Mouse (Mus musculus) left cerebral cortex, adult 8-10 months (tissue): ENCODE measurements around the gene Gm3264. TPM values are rescaled to one million over a fixed set of nuclear protein-coding genes. Genes with fewer than 3 reads are reported as not detected.
"Not testable (repeated sequence)": the region's sequence is repeated elsewhere in the genome, so short reads cannot be mapped to it uniquely, and the experiment has no call there.

Experiments
- DNase-seq, 2 experiments: peaks; one replicate each; pipeline ENCODE4 v3.0.0; 2022; ENCODE audit warnings: low spot score in 2 of 2
- total RNA-seq, 4 experiments: library from RNA; stranded (reverse); gene quantifications; 2 replicates each; pipeline ENCODE4 v1.2.4; 2022

The Gm3264 gene
- 10 to 100 TPM in 1 of 4 experiments, 1 to 10 TPM in 3; 4.5 to 13.0 (median 8.3) TPM for total RNA-seq

GRCm38 (mm10) chr14:4855299-4855980, at the start of gene Gm3264:
Gene Gm3264 (plus strand): TSS chr14:4855576.
- not testable (repeated sequence) for DNase-seq

GRCm38 (mm10) chr14:4806421-4806820, 49.0 kb upstream of the Gm3264 start:
- DNase-seq: not testable (repeated sequence)

- not testable (repeated sequence) for DNase-seq
Observed at GRCm38 (mm10) chr14:4821950-4822349, 33.4 kb upstream of the Gm3264 start.

GRCm38 (mm10) chr14:4837806-4838205, 17.6 kb upstream of the Gm3264 start, which contains the start of gene Gm3269:
Gene Gm3269 (plus strand): TSS chr14:4838106.
- not testable (repeated sequence) for DNase-seq

- not testable (repeated sequence) for DNase-seq
Observed at GRCm38 (mm10) chr14:4892116-4892515, 36.7 kb downstream of the Gm3264 start, which contains the start of gene Gm3278. Gene Gm3278 (plus strand): TSS chr14:4892416.

Other genes starting within 250 kb of the Gm3264 start
- gene Gm8159, start 223.2 kb upstream of the Gm3264 start, total RNA-seq: under 1 TPM; 0.32 to 0.94 (median 0.53) TPM
- not detected for gene Gm3239, start 191.4 kb upstream of the Gm3264 start, total RNA-seq
- gene Gm7876, start 146.3 kb upstream of the Gm3264 start, total RNA-seq: not detected
- gene Gm3252, start 128.8 kb upstream of the Gm3264 start, total RNA-seq: under 1 TPM; 0.21 to 0.59 (median 0.35) TPM
- not detected for gene Gm9602, start 79.2 kb upstream of the Gm3264 start, total RNA-seq
- not detected for gene Gm3269, start 17.5 kb upstream of the Gm3264 start, total RNA-seq
- not detected for gene Gm3278, start 36.8 kb downstream of the Gm3264 start, total RNA-seq
- not detected for gene Gm8297, start 128.4 kb downstream of the Gm3264 start, total RNA-seq
- not detected for gene Gm3298, start 160.3 kb downstream of the Gm3264 start, total RNA-seq
- not detected for gene 4930555G01Rik, start 195.1 kb downstream of the Gm3264 start, total RNA-seq
- 1 to 10 TPM in 2 of 4 experiments, under 1 TPM in 2; 0.46 to 1.9 (median 1.1) TPM for gene Gm8281, start 215.5 kb downstream of the Gm3264 start, total RNA-seq